Mouse (Mus musculus): ENCODE data around the gene Il11ra1.
"Not testable (repeated sequence)": the region's sequence is repeated elsewhere in the genome, so short reads cannot be mapped to it uniquely, and the experiment has no call there.

Gene Il11ra1

GRCm38 (mm10) chr4:41699783-41700182 lies at the start of gene Il11ra1:
TSS of gene Il11ra1 (plus strand) at chr4:41699989.
- not testable (repeated sequence) for DNase-seq (ENCODE audit: extremely low read depth, low read depth, low spot score)

DNA sequence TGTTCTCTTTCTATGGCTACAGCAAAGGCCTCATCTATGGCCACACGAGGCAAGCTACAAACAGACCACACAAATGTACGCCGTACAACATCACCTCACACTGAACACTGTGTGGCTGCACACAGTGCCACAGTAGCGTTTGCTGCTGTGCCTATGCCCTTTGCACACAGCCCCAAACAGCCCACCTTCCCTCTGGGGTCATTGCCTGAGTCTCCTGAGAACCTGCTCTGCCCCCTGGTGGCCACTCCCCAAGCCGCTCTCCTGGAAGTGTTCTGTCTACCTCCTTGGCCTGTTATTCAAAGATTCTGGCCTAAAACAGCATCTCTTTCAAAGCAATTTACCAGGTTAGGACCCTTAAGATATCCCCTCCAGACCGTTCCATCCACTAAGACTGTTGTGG lies 46.5 kb upstream of the Il11ra1 start:
- DNase-seq (ENCODE audit: extremely low read depth, low read depth, low spot score): no peak

- DNase-seq (ENCODE audit: extremely low read depth, low read depth, low spot score): no peak
Measured at GRCm38 (mm10) chr4:41653730-41654129, 46.1 kb upstream of the Il11ra1 start.

GRCm38 (mm10) chr4:41654217-41654616 lies 45.6 kb upstream of the Il11ra1 start:
- no peak for DNase-seq (ENCODE audit: extremely low read depth, low read depth, low spot score)

- DNase-seq (ENCODE audit: extremely low read depth, low read depth, low spot score): no peak
Measured at GRCm38 (mm10) chr4:41655525-41655924, 44.3 kb upstream of the Il11ra1 start.

GRCm38 (mm10) chr4:41658566-41659384 lies 41.0 kb upstream of the Il11ra1 start:
- DNase-seq (ENCODE audit: extremely low read depth, low read depth, low spot score): no peak

DNA sequence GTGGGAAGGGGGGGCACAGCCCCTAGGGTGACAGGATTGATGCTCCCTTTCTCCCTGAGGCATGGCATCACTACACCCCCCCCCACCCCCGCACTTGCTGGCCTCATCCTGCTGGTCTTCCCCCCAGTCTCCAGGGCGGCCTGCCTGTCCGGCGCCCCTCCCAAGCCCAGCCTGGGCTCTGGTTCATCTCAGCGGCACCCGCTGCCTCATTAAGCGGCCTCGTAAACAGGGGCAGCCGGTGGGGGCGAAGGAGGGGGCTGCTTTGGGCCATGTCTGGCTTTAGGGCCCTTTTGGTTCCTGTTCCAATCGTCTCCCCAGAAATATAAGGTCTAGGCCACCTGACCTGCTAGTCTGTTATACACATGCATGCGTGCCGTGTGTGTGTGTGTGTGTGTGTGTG lies 40.2 kb upstream of the Il11ra1 start:
- DNase-seq (ENCODE audit: extremely low read depth, low read depth, low spot score): no peak

GRCm38 (mm10) chr4:41660851-41661430 lies 38.8 kb upstream of the Il11ra1 start:
- DNase-seq (ENCODE audit: extremely low read depth, low read depth, low spot score): no peak

GRCm38 (mm10) chr4:41662723-41663122 lies 37.1 kb upstream of the Il11ra1 start:
- DNase-seq (ENCODE audit: extremely low read depth, low read depth, low spot score): no peak

GRCm38 (mm10) chr4:41663614-41664013 lies 36.2 kb upstream of the Il11ra1 start:
- no peak for DNase-seq (ENCODE audit: extremely low read depth, low read depth, low spot score)

- DNase-seq (ENCODE audit: extremely low read depth, low read depth, low spot score): no peak
Measured at GRCm38 (mm10) chr4:41664533-41664932, 35.3 kb upstream of the Il11ra1 start.

DNA sequence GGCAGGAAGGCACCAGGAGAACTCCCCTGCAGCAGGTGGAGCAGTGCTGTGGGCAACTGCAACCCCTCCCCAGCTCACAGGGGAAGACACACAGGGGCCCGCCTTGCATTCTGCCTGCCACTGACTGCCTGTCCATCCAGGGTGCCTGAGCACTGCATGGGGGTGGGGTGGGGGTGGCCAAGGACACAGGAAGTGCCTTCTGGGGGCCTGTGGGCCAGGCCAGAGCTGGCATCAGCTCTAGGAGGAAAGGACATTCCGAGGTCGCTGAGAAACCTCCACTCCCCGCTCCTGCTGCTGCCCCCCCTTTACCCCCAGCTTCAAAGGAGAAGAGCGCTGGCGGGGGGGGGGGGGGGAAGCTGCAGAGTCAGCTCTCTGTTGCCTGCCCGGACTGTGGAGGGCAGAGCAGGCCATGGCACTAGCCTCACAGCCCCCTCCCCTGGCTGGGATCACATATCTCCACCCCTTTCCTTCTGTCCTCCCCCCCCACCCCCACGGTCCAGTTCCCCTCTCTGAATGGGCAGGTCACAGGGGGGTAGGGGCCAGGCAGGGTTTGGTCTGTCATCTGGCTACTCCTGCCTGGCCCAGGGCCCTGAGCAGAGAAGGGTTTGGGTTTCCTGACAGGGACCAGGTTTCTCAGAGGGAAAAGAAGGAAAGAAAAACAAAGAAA lies 34.6 kb upstream of the Il11ra1 start:
- no peak for DNase-seq (ENCODE audit: extremely low read depth, low read depth, low spot score)

DNA sequence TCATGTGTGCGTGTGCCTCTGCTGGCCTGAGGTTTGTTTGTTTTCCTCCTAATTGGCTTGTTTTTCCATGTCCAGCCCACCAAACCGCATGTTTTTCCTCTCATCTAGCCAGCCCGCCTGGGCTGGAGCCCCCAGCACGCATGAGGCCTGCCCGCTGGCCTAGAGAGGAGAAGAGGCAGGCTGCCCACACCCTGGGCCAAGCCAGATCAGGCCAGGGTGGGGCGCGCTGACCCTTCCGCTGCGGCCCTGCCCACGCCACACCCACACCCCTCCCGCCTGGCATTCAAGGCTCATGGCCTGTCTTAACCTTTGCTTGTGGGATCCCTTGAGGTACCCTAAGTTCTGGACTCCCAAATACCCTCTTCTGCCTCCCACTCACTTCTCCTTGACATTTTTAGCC lies 33.1 kb upstream of the Il11ra1 start:
- no peak for DNase-seq (ENCODE audit: extremely low read depth, low read depth, low spot score)

GRCm38 (mm10) chr4:41670836-41671235 lies 29.0 kb upstream of the Il11ra1 start:
- DNase-seq (ENCODE audit: extremely low read depth, low read depth, low spot score): no peak

- DNase-seq (ENCODE audit: extremely low read depth, low read depth, low spot score): no peak
Measured at GRCm38 (mm10) chr4:41671500-41671899, 28.3 kb upstream of the Il11ra1 start.

GRCm38 (mm10) chr4:41671963-41672480 lies 27.8 kb upstream of the Il11ra1 start:
- no peak for DNase-seq (ENCODE audit: extremely low read depth, low read depth, low spot score)

DNA sequence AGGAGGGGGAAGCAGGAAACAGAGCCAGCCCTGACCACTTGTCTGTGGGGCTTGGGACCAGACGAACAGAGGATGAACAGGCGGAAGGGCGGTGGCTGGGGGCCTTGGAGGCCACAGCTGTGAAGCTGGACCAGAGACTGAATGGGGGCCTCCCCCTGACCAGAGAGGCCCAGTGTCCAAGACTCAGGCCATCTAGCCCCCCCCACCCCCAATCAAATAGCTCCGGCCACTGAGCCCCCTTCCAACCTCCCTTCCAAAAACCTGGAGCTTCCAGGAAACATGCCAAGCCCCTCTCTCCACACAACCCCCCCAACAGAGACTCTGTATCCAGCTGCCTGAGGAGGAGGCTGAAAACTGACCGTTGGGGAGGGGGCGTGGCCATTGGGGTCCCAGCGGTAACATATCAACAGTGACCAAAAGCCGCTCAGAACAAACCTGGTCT lies 27.2 kb upstream of the Il11ra1 start:
- DNase-seq (ENCODE audit: extremely low read depth, low read depth, low spot score): no peak

DNA sequence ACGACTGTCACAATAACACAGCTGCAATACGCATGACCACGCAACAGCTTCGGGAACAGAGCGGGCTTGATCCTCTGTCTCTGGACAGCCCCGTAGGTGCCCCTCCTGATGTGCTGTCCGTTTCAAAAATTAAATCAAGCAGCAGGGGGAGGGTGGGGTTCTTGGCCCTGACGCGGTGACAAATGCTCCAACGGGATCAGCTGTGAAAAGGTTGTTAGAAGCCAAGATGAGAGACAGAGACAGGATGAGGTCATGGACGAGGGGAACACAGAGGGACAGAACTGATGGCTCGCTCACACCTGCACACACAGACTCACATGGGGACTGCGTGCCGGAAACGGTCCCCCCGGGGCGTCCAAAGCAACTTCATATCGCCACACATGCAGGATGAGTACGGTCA lies 26.6 kb upstream of the Il11ra1 start:
- no peak for DNase-seq (ENCODE audit: extremely low read depth, low read depth, low spot score)

DNA sequence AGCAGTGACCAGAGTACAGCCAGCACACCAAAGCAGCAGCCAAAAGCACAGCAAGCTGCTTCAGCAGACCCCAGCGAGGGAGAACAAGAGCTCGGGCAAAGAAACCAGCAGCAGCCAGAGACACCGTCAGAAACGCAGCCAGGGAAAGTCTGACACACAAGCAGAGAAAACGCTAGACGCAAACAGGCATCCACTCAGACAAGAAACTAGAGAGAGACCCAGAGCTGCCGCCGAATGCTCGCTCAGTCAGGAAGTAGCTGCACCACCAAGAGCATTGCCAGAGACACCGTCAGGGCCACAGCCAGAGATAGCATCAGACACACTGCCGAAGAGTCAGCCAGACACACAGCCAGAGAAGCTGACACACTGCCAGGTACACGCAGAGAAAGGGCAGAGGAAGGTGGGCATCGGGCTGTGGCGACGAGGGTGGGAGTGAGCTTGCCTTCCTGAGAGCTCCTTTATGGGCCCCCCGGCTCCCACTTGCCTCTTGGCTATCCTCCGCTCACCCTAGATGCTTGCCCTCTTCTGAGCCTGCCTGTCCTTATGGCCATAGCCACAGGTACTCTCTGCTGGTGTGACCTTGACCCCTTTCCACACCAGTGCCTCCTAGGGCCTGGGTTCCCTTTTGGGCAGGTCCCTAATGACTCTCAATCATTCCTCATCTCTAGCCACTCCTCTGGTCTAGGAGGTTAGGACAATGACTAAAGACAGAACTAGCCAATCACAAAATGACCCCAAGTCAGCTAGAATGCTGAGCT lies 23.4 kb upstream of the Il11ra1 start:
- DNase-seq (ENCODE audit: extremely low read depth, low read depth, low spot score): no peak

DNA sequence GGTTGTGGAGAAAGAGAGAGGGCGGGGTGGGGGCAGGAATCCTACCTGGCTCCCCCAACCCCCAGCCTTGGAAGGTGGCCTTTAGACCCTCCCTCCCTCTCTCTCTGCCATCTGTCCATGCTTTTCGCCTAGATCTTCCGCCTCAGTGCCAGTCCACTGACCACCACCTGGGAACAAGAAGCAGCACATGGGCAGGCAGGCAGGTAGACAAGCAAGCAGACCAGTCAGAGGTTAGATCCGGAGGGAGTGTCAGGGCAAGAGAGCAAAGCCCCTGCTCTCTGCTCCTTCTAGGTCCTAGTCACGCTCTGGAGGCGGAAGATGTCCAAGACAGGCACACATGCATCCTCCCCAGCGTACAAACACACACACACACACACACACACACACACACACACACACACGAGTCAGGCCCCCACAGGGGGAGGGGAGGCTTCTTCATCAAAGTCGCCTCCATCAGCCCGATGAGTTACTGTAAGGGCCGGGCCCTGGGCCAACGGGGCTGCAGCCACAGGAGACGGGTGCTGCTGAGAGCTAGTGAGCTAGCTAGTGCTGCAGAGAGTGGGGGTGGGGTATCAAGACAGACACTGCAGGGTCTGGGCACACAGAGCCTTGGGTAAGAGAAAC lies 22.7 kb upstream of the Il11ra1 start:
- no peak for DNase-seq (ENCODE audit: extremely low read depth, low read depth, low spot score)

DNA sequence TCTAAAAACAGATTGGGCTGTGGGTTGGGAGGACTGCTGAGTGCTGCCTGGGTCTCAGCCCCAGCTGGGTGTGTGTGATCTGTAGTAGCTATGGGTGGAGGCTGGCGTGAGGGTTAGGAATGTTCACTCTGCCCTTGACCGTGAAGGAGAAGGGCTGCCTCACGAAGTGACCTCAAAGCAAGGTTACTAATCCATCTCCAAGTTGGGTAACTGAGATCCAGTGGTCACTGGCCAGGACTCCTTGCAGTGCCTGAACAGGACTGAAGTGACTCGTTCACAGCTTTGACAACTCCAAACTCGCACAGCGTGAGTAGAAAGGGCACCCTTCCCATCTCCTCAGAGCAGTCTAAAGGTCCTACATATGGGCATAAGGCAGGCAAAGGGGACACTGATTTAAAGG lies 20.9 kb upstream of the Il11ra1 start:
- no peak for DNase-seq (ENCODE audit: extremely low read depth, low read depth, low spot score)
